Mouse (Mus musculus) adrenal gland, adult 2 months (tissue): Measurements from ENCODE around the gene Atg16l2. TPM values are rescaled to one million over a fixed set of nuclear protein-coding genes. Genes with fewer than 3 reads are reported as not detected.

Source experiments
- DNase-seq: peaks from one replicate; pipeline ENCODE4 v3.0.0; 2021
- polyA plus RNA-seq: library from polyadenylated mRNA; depleted of rRNA; stranded (reverse); fragments of >200 nt; gene quantifications from 2 replicates; pipeline ENCODE4 v1.2.3, GENCODE M21; 2012
- total RNA-seq, 2 experiments: library from RNA; stranded (reverse); gene quantifications; 2 replicates each; pipeline ENCODE4 v1.2.3; 2021

Atg16l2 gene
- total and polyA plus RNA-seq, 3 experiments = 17.7 to 22.3 (median 19.5) TPM

DNA sequence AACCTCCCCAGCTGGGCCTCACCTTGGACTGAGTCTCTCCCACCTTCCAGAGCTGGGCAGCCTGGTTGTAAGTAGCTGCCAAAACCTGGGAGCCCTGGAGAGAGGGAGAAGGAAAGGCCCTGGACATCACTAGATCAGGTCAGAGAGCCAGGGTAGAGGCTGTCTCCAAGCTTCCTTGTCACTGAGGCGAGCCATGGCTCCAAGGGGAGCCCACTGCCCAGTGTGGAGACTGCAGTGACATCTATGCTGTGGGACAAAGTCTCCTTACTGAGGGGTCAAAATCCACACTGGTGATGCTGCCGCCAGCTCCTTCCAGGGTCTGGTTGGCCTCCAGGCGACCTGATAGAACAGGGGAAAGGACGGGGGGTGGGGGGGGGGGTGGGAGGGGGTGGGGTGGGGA lies 10.0 kb downstream of the Atg16l2 start:
- DNase-seq = no peak

DNA sequence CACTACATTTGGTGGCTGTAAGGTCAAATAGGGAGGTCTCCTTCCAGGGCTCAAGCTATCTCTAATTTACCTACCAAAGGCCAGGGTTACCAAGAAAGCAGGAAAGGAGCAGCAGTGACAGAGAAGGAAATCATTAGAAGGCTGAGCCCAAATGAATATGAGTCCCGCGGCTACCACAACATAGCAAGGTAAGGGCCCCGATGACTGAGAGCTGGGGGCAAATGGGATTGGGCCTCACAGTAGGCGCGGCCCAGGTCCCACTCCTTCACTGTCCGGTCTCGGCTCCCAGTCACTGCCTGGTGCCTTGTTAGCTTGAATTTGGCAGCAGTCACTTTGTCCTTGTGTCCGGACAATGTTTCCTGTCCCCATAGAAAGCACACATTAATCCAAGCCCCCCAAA lies 10.4 kb downstream of the Atg16l2 start:
- DNase-seq = no peak

GRCm38 (mm10) chr7:101291211-101291610 lies 10.8 kb downstream of the Atg16l2 start:
- no peak for DNase-seq

- DNase-seq = peak; percentile 0
These were observed 11.7 kb downstream of the Atg16l2 start for GRCm38 (mm10) chr7:101290401-101290800.

GRCm38 (mm10) chr7:101288436-101288835 lies 13.6 kb downstream of the Atg16l2 start:
- peak; percentile 54 for DNase-seq

GRCm38 (mm10) chr7:101287820-101288219 lies 14.2 kb downstream of the Atg16l2 start:
- no peak for DNase-seq

GRCm38 (mm10) chr7:101286891-101287290 lies 15.2 kb downstream of the Atg16l2 start:
- peak; percentile 1 for DNase-seq

DNA sequence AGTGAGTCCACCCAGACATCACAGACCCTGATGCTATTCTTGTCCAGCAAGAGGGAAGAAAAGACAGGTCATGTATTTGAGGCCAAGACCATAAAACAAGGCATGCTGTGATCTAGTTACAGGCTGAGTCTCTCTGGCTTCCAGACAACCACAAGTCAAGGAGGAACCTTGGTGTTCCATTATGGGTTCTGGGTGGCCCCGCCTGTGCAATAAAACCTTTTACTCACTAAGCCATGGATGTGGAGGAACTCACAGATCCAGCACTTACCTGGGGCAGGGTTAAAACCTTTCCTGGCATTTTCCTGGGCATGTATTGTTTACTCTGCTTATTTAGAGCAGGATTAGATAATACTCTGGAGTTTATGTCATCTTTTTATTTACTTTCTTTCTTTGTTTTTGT lies 17.5 kb downstream of the Atg16l2 start:
- DNase-seq = no peak

GRCm38 (mm10) chr7:101282721-101283120 lies 19.3 kb downstream of the Atg16l2 start:
- no peak for DNase-seq

DNA sequence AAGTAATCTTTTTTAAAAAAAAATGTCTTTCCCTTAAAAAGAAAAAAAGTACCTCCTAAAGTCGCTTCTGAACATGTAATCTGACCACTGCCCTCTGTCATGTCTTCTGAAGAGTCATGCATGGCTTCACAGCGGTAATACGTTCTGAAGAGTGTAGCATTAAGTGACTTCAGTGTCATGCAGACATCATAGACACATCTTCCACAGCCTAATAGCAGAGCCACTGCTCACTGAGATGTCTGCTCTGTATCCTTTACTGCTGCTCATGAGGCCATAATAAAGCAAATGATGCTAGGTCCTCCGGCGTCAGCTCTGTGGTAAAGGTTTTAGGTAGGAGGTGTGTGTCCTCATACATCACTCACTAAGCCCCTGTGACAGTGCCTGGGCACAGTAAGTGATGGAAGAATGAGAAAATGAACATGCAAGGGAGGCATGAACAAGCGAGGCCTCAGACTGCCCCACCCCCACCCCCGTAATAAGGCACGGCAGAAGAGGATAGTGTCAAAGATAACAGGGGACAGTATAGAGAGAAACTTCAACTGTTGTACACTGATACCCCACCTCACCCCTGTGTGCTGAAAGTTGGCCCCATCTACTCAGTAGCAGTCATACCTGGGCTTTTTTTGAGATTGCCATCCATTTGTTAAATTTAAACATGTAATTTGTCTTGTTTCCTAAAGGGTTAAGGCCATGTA lies 29.4 kb downstream of the Atg16l2 start:
- no peak for DNase-seq

GRCm38 (mm10) chr7:101271602-101272001 lies 30.4 kb downstream of the Atg16l2 start:
- DNase-seq = no peak

GRCm38 (mm10) chr7:101267457-101268259 lies 34.4 kb downstream of the Atg16l2 start:
- DNase-seq = no peak

DNA sequence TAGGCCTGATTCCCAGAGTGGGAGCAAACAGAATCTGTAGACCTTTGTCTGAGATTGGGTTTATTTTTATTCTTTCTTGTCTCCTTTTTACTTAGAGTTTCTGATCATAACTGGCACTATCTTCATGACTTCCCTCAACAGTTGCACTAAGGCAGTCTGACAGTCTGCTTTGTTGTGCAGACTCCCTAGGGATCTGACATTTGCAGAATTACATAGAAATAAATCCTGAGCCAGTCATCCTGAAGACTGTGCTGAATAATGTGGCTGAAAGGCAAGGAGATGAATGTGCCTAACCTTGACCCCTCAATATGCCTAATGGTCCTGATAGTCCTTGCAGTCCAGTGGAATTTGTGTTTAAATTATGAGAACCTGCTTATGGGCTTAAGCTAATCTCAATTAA lies 38.5 kb downstream of the Atg16l2 start:
- DNase-seq = peak; percentile 48

DNA sequence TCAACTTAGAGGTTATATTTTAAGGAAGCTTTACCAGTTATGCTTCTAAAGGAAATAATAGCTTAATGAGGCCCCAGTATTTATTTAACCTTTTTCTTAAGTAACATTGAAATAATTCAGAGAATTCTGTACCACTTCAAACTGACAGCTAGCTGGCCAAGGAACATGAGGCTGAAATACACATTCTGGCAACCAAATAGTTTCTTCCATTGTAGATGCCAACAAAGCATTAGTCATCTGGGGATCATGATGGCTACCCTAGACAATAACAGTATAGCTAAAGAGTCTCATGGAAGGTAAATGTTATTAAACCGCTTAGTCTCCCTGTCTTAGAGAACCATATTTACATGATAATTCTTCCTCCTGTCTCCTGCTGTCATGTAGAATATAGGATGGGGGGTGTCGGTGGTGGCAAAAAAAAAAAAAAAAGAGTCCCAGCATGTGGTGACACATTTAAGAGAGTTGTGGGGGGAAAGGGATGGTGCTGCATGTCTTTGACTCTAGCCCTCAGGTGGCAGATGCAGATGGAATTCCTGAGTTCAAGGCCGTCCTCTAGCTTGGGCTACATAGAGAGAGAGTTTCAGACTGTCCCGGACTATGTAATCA lies 40.0 kb downstream of the Atg16l2 start:
- DNase-seq = no peak

- no peak for DNase-seq
These were observed 43.6 kb downstream of the Atg16l2 start for GRCm38 (mm10) chr7:101258482-101258881.

DNA sequence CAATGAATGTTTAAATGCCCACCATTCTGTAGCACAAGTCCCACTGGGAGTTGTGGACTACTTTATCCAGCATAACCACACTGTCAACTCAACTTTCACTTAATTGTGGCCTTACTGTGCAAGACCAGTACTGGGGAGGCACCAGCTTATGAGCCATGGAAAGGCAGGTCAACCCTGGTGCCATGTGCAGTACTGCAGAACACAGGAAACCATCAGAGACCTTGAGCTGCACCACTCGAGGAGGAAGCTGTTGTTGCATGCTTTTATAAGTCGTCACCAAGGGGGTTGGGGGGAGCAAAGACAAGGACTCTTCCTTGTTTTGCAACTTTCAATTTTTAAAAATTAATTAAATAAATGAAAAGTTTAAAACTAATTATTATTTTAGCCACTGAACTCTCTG lies 49.0 kb downstream of the Atg16l2 start:
- DNase-seq = no peak

GRCm38 (mm10) chr7:101249173-101249572 lies 52.9 kb downstream of the Atg16l2 start:
- DNase-seq = no peak

DNA sequence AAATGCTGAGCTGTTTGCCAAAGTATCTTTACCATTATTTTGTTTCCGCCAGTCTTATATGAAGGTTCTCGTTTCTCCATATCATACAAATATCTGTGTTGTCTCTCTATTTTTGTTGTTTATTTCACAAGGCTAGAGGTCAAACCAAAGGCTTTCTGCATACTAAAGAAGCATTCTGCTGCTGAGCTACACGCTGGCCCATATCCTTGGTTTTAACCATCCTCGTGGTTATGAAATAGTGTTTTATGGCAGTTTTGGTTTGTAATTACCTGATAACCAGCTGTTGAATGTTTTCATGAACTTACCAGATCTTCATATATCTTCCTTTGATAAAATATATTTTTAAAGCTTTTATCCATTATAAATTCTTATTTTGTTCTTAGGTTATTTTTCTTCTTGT lies 53.3 kb downstream of the Atg16l2 start:
- no peak for DNase-seq

DNA sequence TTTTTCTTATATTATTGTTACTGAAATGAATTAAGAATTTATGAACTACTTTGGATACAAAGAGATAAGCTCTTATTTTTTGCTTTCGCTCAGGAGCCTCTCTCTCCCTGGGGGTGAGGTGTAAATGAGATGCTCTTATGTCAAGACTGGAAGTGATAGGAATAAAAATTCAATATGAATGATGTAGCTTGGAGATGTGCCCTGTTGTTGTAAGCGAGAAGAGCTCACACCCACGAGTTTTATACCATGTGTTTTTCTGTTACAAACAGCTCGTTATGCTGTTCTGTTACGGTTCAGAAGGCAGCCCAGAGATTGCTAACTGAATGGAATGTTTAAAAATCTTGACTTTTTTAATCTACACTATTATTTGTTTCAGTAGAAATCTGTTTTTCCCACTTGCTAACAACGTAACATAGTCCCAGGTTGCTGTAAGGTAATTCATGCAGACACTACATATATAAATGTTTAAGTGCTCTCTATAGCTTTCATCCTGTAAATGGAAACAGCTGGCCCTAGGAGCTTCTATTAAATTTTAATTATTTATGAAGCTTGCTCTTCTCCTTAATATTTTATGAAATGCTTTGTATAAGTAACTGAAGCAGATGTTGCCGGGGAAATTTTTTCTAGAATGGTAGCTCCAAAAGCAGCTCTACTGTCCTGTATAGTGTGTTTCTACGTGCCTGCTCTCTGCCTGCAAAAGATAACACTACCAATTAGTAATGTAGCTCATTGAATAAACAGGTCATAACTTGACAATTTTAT lies 65.2 kb downstream of the Atg16l2 start:
- no peak for DNase-seq

DNA sequence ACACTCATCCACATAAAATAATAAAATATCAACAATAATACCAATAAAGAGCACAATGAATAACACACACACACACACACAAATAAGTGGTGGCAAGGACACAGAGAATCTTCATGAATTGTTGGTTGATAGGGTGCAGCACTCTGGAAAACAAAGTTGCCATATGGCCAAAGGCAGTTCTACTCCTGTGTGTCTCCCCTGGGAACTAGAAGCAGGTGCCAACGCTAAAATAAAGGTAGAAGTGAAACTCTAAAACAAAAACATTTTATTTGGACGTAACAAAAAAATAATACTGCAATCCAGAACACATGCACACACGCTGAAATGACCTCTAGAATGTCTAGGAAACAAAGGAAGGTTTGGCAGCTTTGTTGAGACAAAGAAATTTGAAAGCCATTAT lies 69.3 kb downstream of the Atg16l2 start:
- no peak for DNase-seq

DNA sequence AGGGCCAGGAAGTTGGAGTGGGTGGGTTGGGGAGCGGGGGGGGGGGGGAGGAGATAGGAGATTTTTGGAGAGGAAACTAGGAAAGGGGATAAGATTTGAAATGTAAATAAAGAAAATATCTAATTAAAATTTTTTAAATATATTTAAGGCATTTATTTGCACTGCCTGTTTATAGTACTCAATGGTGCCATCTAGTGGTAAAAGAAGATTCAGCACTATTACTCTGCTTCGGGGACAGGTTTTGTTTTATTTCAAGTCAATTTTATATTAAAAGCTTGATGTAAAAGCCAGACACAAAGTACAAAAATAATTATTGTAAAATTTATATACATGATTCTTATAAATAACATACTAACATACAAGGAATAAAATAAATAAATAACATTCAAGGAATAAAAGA lies 70.6 kb downstream of the Atg16l2 start:
- DNase-seq = no peak

- peak; percentile 15 for DNase-seq
These were observed 72.7 kb downstream of the Atg16l2 start for GRCm38 (mm10) chr7:101229336-101229735.
